Mouse (Mus musculus) forebrain, embryonic 11.5 days (tissue): ENCODE measurements around the gene Fbxl2. TPM values are rescaled to one million over a fixed set of nuclear protein-coding genes. Genes with fewer than 3 reads are reported as not detected.

Experiments
- ATAC-seq: fragments of 200-750 bp; cut with Nextera tagmentation; replicated peaks from 2 replicates; pipeline ENCODE4 v1.8.0; 2017; ENCODE audit warnings: moderate TSS enrichment; ENCODE audit not compliant: low FRiP score
- DNase-seq: peaks from one replicate; pipeline ENCODE4 v3.0.0-alpha.2; 2017; ENCODE audit warnings: low spot score
- H3K27ac ChIP-seq: fragments of 300-500 bp; sonication (generic); 2 replicates; pipeline ENCODE4 v1.5.1; 2014; ENCODE audit warnings: low read depth, low read length
- H3K27me3 ChIP-seq: fragments of 300-500 bp; sonication (generic); 2 replicates; pipeline ENCODE4 v1.6.1; 2014; ENCODE audit warnings: mild to moderate bottlenecking, low read length, mixed read lengths; ENCODE audit not compliant: control insufficient read depth, insufficient read depth
- H3K36me3 ChIP-seq: fragments of 300-500 bp; sonication (generic); 2 replicates; pipeline ENCODE4 v1.6.1; 2014; ENCODE audit warnings: mild to moderate bottlenecking, low read length, moderate library complexity, mixed read lengths; ENCODE audit not compliant: control insufficient read depth, insufficient read depth
- H3K4me1 ChIP-seq: fragments of 300-500 bp; sonication (generic); replicated peaks from 2 replicates; pipeline ENCODE4 v1.6.1; 2014; ENCODE audit warnings: low read length, mixed read lengths; ENCODE audit not compliant: control insufficient read depth, insufficient read depth
- H3K4me2 ChIP-seq: fragments of 300-500 bp; sonication (generic); 2 replicates; pipeline ENCODE4 v1.6.1; 2014; ENCODE audit warnings: low read depth, mild to moderate bottlenecking, low read length, moderate library complexity, mixed read lengths; ENCODE audit not compliant: severe bottlenecking
- H3K4me3 ChIP-seq: fragments of 300-500 bp; sonication (generic); 2 replicates; pipeline ENCODE4 v1.5.1; 2014; ENCODE audit warnings: low read depth, low read length
- H3K9ac ChIP-seq: fragments of 300-500 bp; sonication (generic); 2 replicates; pipeline ENCODE4 v1.6.1; 2014; ENCODE audit warnings: low read length
- H3K9me3 ChIP-seq: fragments of 300-500 bp; sonication (generic); 2 replicates; pipeline ENCODE4 v1.6.1; 2016; ENCODE audit warnings: low read length, mixed read lengths; ENCODE audit not compliant: control insufficient read depth
- WGBS: fragments of 180-500 bp; shearing (Covaris S2); extraction: QIAGEN DNeasy Blood & Tissue Kit; methylation state at CpG from one replicate; pipeline ENCODE4 v1.1.7; 2014; 5-methylcytosine and 5-hydroxymethylcytosine counted together
- polyA plus RNA-seq: library from polyadenylated mRNA; unstranded; fragments of >200 nt; fragmentation: Nextera tagmentation; extraction: Ambion mirVana; gene quantifications from 2 replicates; pipeline ENCODE4 v1.2.1, GENCODE M21; 2014

The Fbxl2 gene
- polyA plus RNA-seq, 1 experiment from 2014 or later = 8.4 TPM

GRCm38 (mm10) chr9:113963718-113964117 lies 82.3 kb downstream of the Fbxl2 start:
- no peak overlapping the region for H3K9ac ChIP-seq
- H3K27ac ChIP-seq = no peak overlapping the region
- H3K9me3 ChIP-seq = no peaks in the 10 kb centered on the region
- ATAC-seq = no peak
- H3K4me3 ChIP-seq = no peak overlapping the region
- H3K27me3 ChIP-seq = no peaks in the 10 kb centered on the region
- no peak overlapping the region for H3K4me2 ChIP-seq
- no peak for DNase-seq
- peaks cover 6% of the 10 kb centered on the region for H3K36me3 ChIP-seq
- no peaks in the 10 kb centered on the region for H3K4me1 ChIP-seq

- H3K4me3 ChIP-seq = no peak overlapping the region
- H3K27me3 ChIP-seq = no peaks in the 10 kb centered on the region
- ATAC-seq (no peak), DNase-seq (no peak)
- WGBS = 96% methylated on average over 4 of the region's 4 CpGs
- H3K4me1 ChIP-seq = no peaks in the 10 kb centered on the region
- H3K9ac ChIP-seq = no peak overlapping the region
- no peaks in the 10 kb centered on the region for H3K9me3 ChIP-seq
- H3K4me2 ChIP-seq = no peak overlapping the region
- H3K27ac ChIP-seq = no peak overlapping the region
- H3K36me3 ChIP-seq = peaks cover 4% of the 10 kb centered on the region; the same call in 1 of the 2 replicates
Observed at GRCm38 (mm10) chr9:113957777-113958176, 88.2 kb downstream of the Fbxl2 start.

- H3K4me3 ChIP-seq = no peak overlapping the region
- H3K27me3 ChIP-seq = no peaks in the 10 kb centered on the region
- WGBS = 93% methylated on average over 1 of the region's 1 CpGs
- no peaks in the 10 kb centered on the region; the same call in 1 of the 2 replicates for H3K36me3 ChIP-seq
- no peak overlapping the region for H3K4me2 ChIP-seq
- no peaks in the 10 kb centered on the region for H3K9me3 ChIP-seq
- no peak for DNase-seq
- H3K9ac ChIP-seq = no peak overlapping the region
- ATAC-seq = no peak
- no peaks in the 10 kb centered on the region for H3K4me1 ChIP-seq
- no peak overlapping the region for H3K27ac ChIP-seq
Observed at GRCm38 (mm10) chr9:113947216-113947615, 98.8 kb downstream of the Fbxl2 start.

GRCm38 (mm10) chr9:113943372-113943771 lies 102.6 kb downstream of the Fbxl2 start:
- DNase-seq = no peak
- Histone ChIP-seq H3K4me3 (no peak overlapping the region), H3K27me3 (no peaks in the 10 kb centered on the region), H3K27ac (no peak overlapping the region), H3K9ac (no peak overlapping the region), H3K36me3 (no peaks in the 10 kb centered on the region; the same call in 1 of the 2 replicates), H3K9me3 (no peaks in the 10 kb centered on the region), H3K4me2 (no peak overlapping the region), H3K4me1 (no peaks in the 10 kb centered on the region)
- WGBS = 96% methylated on average over 1 of the region's 1 CpGs
- no peak for ATAC-seq

- 93% methylated on average over 3 of the region's 3 CpGs for WGBS
- Histone ChIP-seq H3K4me2 (no peak overlapping the region), H3K4me1 (no peaks in the 10 kb centered on the region), H3K36me3 (no peaks in the 10 kb centered on the region; the same call in 1 of the 2 replicates), H3K9me3 (no peaks in the 10 kb centered on the region), H3K27ac (no peak overlapping the region), H3K27me3 (no peaks in the 10 kb centered on the region), H3K4me3 (no peak overlapping the region), H3K9ac (no peak overlapping the region)
- no peak for ATAC-seq
- DNase-seq = no peak
Observed at GRCm38 (mm10) chr9:113941103-113941805, 104.7 kb downstream of the Fbxl2 start.

GRCm38 (mm10) chr9:113939063-113939850 lies 106.7 kb downstream of the Fbxl2 start:
- WGBS = 86% methylated on average over 9 of the region's 9 CpGs
- H3K27me3 ChIP-seq = no peaks in the 10 kb centered on the region
- no peaks in the 10 kb centered on the region for H3K36me3 ChIP-seq
- ATAC-seq (no peak), DNase-seq (no peak)
- no peak overlapping the region for H3K27ac ChIP-seq
- no peak overlapping the region for H3K4me2 ChIP-seq
- no peak overlapping the region for H3K9ac ChIP-seq
- no peaks in the 10 kb centered on the region for H3K9me3 ChIP-seq
- no peak overlapping the region for H3K4me3 ChIP-seq
- H3K4me1 ChIP-seq = no peaks in the 10 kb centered on the region

- H3K4me1 ChIP-seq = peaks cover 6% of the 10 kb centered on the region; the same call in 1 of the 2 replicates
Observed at GRCm38 (mm10) chr9:113935638-113936037, 110.4 kb downstream of the Fbxl2 start.

GRCm38 (mm10) chr9:113932501-113932900 lies 113.5 kb downstream of the Fbxl2 start:
- H3K27me3 ChIP-seq = no peaks in the 10 kb centered on the region
- H3K9me3 ChIP-seq = no peaks in the 10 kb centered on the region
- no peak overlapping the region for H3K27ac ChIP-seq
- H3K4me3 ChIP-seq = peak overlapping the region; percentile 99
- H3K36me3 ChIP-seq = no peaks in the 10 kb centered on the region
- peak overlapping the region; percentile 87 for H3K9ac ChIP-seq
- peaks cover 6% of the 10 kb centered on the region; the same call in 1 of the 2 replicates for H3K4me1 ChIP-seq
- DNase-seq (no peak), ATAC-seq (no peak)
- 28% methylated on average over 11 of the region's 11 CpGs for WGBS
- H3K4me2 ChIP-seq = peak overlapping the region; percentile 86

More at GRCm38 (mm10) chr9:113935638-113936037, 110.4 kb downstream of the Fbxl2 start:
- Histone ChIP-seq H3K36me3 (no peaks in the 10 kb centered on the region), H3K4me3 (no peak overlapping the region), H3K4me2 (no peak overlapping the region), H3K9ac (no peak overlapping the region), H3K9me3 (no peaks in the 10 kb centered on the region), H3K27ac (no peak overlapping the region), H3K27me3 (no peaks in the 10 kb centered on the region)
- ATAC-seq (no peak), DNase-seq (no peak)
- WGBS = 86% methylated on average over 5 of the region's 5 CpGs
